Comparison of ENCODE assay signal across 14 mouse cellular contexts in the genomic region with DNA sequence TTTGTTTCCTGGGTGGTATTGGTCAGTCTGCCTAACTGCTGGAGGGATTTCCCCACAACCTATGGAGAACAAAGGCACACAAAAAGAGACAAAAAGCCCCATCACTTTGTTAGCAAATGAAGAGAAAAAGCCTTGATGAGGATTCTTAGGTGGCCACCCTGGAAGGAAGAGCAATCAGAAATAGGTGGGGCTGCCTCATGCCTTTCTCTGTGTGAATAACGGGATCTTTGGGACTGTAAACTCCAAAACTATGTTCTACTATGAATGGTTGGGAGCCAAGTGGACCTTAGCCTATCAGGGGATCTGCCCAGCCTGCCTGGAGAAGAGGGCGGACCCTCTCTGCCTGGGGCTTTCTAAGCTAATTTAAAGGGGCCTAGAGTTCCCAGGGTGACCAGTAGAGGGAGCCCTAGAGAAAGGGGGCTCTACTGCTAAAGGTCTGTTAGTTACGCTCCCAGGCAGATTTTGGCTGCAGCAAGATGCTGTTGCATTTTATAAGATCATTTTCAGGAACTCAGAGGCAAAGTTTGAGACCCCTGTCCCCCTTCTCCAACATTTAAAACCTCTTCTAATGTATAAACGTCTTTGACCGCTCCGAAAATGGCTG. TPM values are rescaled to one million over a fixed set of nuclear protein-coding genes. Genes with fewer than 3 reads are reported as not detected.
DNase-seq lines count a peak whose midpoint lies in the region; ATAC-seq and TF ChIP-seq lines count a peak whose summit lies in the region.
"Had no signal": no experiment of that assay in that cellular context is flagged by ENCODE, and none has a peak within 500 bp of the region (broad histone marks: within the 10 kb centered on the region; RNA-seq: fewer than 3 reads in every experiment).

No protein-coding gene starts in this region.

- peak; percentile 76 for DNase-seq in heart, adult 11 months
- DNase-seq in heart, postnatal 4 days = no peak
- no peak for DNase-seq in lung, embryonic 14.5 days
- no peak for DNase-seq in lung, postnatal 4 days
- DNase-seq in ES-E14 (ENCODE audit: low read depth, low spot score) = peak; percentile 82
- DNase-seq in liver, postnatal 0 days = no peak
- DNase-seq in frontal cortex, adult 2 months (ENCODE audit: extremely low spot score in 1 of 2, low spot score in 1 of 2) = no peak
- DNase-seq: adrenal gland, postnatal 10 days; cerebellum, adult 8-10 months; kidney, adult 18-20 months; liver, embryonic 13.5 days; right cerebral cortex, postnatal 25 days had no signal

- H3K4me3 ChIP-seq in lung, embryonic 14.5 days (ENCODE audit: low read depth, low read length) = no peak overlapping the region
- H3K4me3 ChIP-seq in ES-E14 (ENCODE audit: insufficient read depth in 1 of 2, low read depth in 1 of 2, low read length in 2 of 2, poor library complexity in 1 of 2, severe bottlenecking in 1 of 2) = no peak overlapping the region
- no peak overlapping the region for H3K4me3 ChIP-seq in liver, postnatal 0 days (ENCODE audit: low read depth, low read length)
- H3K4me3 ChIP-seq: heart, embryonic 12.5 days; liver, embryonic 13.5 days had no signal

- H3K4me2 ChIP-seq in lung, embryonic 14.5 days = no peak overlapping the region
- no peak overlapping the region for H3K4me2 ChIP-seq in liver, postnatal 0 days (ENCODE audit: low read depth, low read length)
- H3K4me2 ChIP-seq: heart, embryonic 12.5 days; liver, embryonic 13.5 days had no signal

- TF ChIP-seq CTCF in lung, embryonic 14.5 days (IDR thresholded peaks at IDR 0.05; ENCODE audit: low read depth) = peak; percentile 40
- peak; percentile 47 for TF ChIP-seq CTCF in liver, postnatal 0 days (IDR thresholded peaks at IDR 0.05; ENCODE audit: low read depth)

- no peaks in the 10 kb centered on the region for H3K4me1 ChIP-seq in lung, embryonic 14.5 days (ENCODE audit: insufficient read depth)
- peaks cover 0 to 7% of the 10 kb centered on the region in 2 experiments; a peak in 2 of 4 replicates for H3K4me1 ChIP-seq in ES-E14 (ENCODE audit: control insufficient read depth in 2 of 2, insufficient read depth in 2 of 2, low read length in 2 of 2, poor library complexity in 1 of 2)
- H3K4me1 ChIP-seq in liver, postnatal 0 days (ENCODE audit: insufficient read depth) = no peaks in the 10 kb centered on the region
- H3K4me1 ChIP-seq: heart, embryonic 12.5 days; liver, embryonic 13.5 days had no signal

- no peak overlapping the region for H3K9ac ChIP-seq in lung, embryonic 14.5 days
- no peak overlapping the region for H3K9ac ChIP-seq in ES-E14 (ENCODE audit: insufficient read depth, low read depth, low read length, poor library complexity, severe bottlenecking)
- no peak overlapping the region for H3K9ac ChIP-seq in liver, postnatal 0 days (replicated peaks)
- H3K9ac ChIP-seq: heart, embryonic 12.5 days; liver, embryonic 13.5 days had no signal

- H3K36me3 ChIP-seq in lung, embryonic 14.5 days (ENCODE audit: insufficient read depth) = no peaks in the 10 kb centered on the region
- H3K36me3 ChIP-seq in ES-E14 (ENCODE audit: control insufficient read depth, insufficient read depth, low read length, poor library complexity, severe bottlenecking) = no peaks in the 10 kb centered on the region
- no peaks in the 10 kb centered on the region for H3K36me3 ChIP-seq in liver, postnatal 0 days (replicated peaks; ENCODE audit: insufficient read depth, low read length)
- H3K36me3 ChIP-seq: heart, embryonic 12.5 days; liver, embryonic 13.5 days had no signal

- H3K27me3 ChIP-seq in lung, embryonic 14.5 days (ENCODE audit: insufficient read depth, low read length) = no peaks in the 10 kb centered on the region
- H3K27me3 ChIP-seq in liver, postnatal 0 days (ENCODE audit: insufficient read depth, low read length) = no peaks in the 10 kb centered on the region
- H3K27me3 ChIP-seq: heart, embryonic 12.5 days; liver, embryonic 13.5 days had no signal

- in situ Hi-C loops in ES-E14 (cut with MboI; ENCODE audit: low sequenced_read_pairs in 2 of 2, unreplicated experiment in 2 of 2) = no loop called here

- WGBS in lung, embryonic 14.5 days = 88% methylated on average over 6 of the region's 6 CpGs
- WGBS in liver, postnatal 0 days (ENCODE audit: insufficient replicate concordance) = 82% methylated on average over 6 of the region's 6 CpGs

- no peaks in the 10 kb centered on the region for H3K9me3 ChIP-seq in lung, embryonic 14.5 days (ENCODE audit: low read depth, low read length)
- no peaks in the 10 kb centered on the region for H3K9me3 ChIP-seq in ES-E14 (ENCODE audit: control insufficient read depth, insufficient read depth, low read depth, low read length)
- no peaks in the 10 kb centered on the region for H3K9me3 ChIP-seq in liver, postnatal 0 days (ENCODE audit: low read length)
- H3K9me3 ChIP-seq: heart, embryonic 12.5 days; liver, embryonic 13.5 days had no signal

- ATAC-seq in lung, embryonic 14.5 days (ENCODE audit: insufficient read depth) = no peak
- ATAC-seq in liver, postnatal 0 days = no peak
- no peak for ATAC-seq in granulocyte monocyte progenitor cell, adult 5-6 weeks (replicated peaks; ENCODE audit: poor library complexity, severe bottlenecking)

- TF ChIP-seq EP300 in liver, postnatal 0 days (IDR thresholded peaks at IDR 0.05; ENCODE audit: low read depth) = no peak

- no peak overlapping the region for H3K27ac ChIP-seq in lung, embryonic 14.5 days (ENCODE audit: low read depth)
- H3K27ac ChIP-seq in ES-E14 (ENCODE audit: insufficient read depth, low read depth, low read length, poor library complexity, severe bottlenecking) = no peak overlapping the region
- no peak overlapping the region for H3K27ac ChIP-seq in liver, postnatal 0 days (ENCODE audit: low read depth)
- H3K27ac ChIP-seq: liver, embryonic 13.5 days had no signal

TF ChIP-seq in ES-E14, 5 proteins besides CTCF, POLR2A, EP300 and RAD21:
- TF ChIP-seq CHD2 (IDR thresholded peaks at IDR 0.05; ENCODE audit: low read depth, low read length) (no peak), HCFC1 (IDR thresholded peaks at IDR 0.05; ENCODE audit: borderline replicate concordance, insufficient read depth, low read length) (no peak), MAFK (IDR thresholded peaks at IDR 0.05; ENCODE audit: insufficient read depth, low read depth, low read length) (no peak), ZNF384 (IDR thresholded peaks at IDR 0.05; ENCODE audit: low read depth, low read length) (no peak), ZC3H11A (IDR thresholded peaks at IDR 0.05; ENCODE audit: borderline replicate concordance, low read depth, low read length) (no peak)

RNA-seq across cellular contexts. Expression of gene Gorasp2, which starts 42.0 kb away (rescaled TPM):
- 100 to 1,000 TPM; 106 to 111 TPM for total RNA-seq in heart, postnatal 4 days (2021)
- polyA plus RNA-seq in lung, embryonic 14.5 days (2014; fragmentation: Nextera tagmentation; extraction: Ambion mirVana) = 203 and 208 TPM in 2 replicates
- total RNA-seq in ES-E14 (2012; rRNA removed) = 36.3 and 55.2 TPM in 2 replicates
- 61.8 and 64.7 TPM in 2 replicates for polyA plus RNA-seq in liver, postnatal 0 days (2015; fragmentation: Nextera tagmentation; extraction: Ambion mirVana)
- 80.5 and 81.2 TPM in 2 replicates for polyA plus RNA-seq in frontal cortex, adult 2 months (2012; rRNA removed)
- total RNA-seq in granulocyte monocyte progenitor cell, adult 5-6 weeks (2014; fragmentation: Nextera tagmentation) = 200 and 229 TPM in 2 replicates
- total RNA-seq in granulocyte monocyte progenitor cell, adult 5-6 weeks (2017) = 80.5 and 85.8 TPM in 2 replicates

RNA-seq across cellular contexts. Expression of gene Gm26558, which starts 42.6 kb away (rescaled TPM):
- 1 to 10 TPM in 1 of 2 experiments, under 1 TPM in 1; 0.63 to 1.1 TPM for total RNA-seq in heart, postnatal 4 days (2021)
- polyA plus RNA-seq in lung, embryonic 14.5 days (2014; fragmentation: Nextera tagmentation; extraction: Ambion mirVana) = 5.1 and 5.3 TPM in 2 replicates
- 0.27 and 0.85 TPM in 2 replicates for total RNA-seq in ES-E14 (2012; rRNA removed)
- 0.80 and 1.2 TPM in 2 replicates for polyA plus RNA-seq in liver, postnatal 0 days (2015; fragmentation: Nextera tagmentation; extraction: Ambion mirVana)
- 0.25 and 0.78 TPM in 2 replicates for polyA plus RNA-seq in frontal cortex, adult 2 months (2012; rRNA removed)
- total RNA-seq in granulocyte monocyte progenitor cell, adult 5-6 weeks (2014; fragmentation: Nextera tagmentation) = not detected in 2 replicates
- total RNA-seq in granulocyte monocyte progenitor cell, adult 5-6 weeks (2017) = 0.46 TPM in 1 of 2 replicates, not detected in the other

Comparison
In these comparisons a context has a peak if more than half of its experiments do, and no peak if none do; other contexts are left out.
1. DNase-seq: peak in heart, adult 11 months (single experiment) and ES-E14 (single experiment); none in heart, postnatal 4 days (single experiment), lung, embryonic 14.5 days (single experiment), lung, postnatal 4 days (0 of 2), liver, postnatal 0 days (single experiment) and frontal cortex, adult 2 months (0 of 2).